Mouse (Mus musculus) hindbrain, embryonic 12.5 days (tissue): ENCODE measurements around the gene Myh6. TPM values are rescaled to one million over a fixed set of nuclear protein-coding genes. Genes with fewer than 3 reads are reported as not detected.
"Not testable (repeated sequence)": the region's sequence is repeated elsewhere in the genome, so short reads cannot be mapped to it uniquely, and the experiment has no call there.

ENCODE experiments used
- ATAC-seq: fragments of 200-750 bp; cut with Nextera tagmentation; 2 replicates; pipeline ENCODE4 v1.8.0; 2017; ENCODE audit warnings: moderate TSS enrichment; ENCODE audit not compliant: low FRiP score
- H3K27ac ChIP-seq: fragments of 300-500 bp; sonication (generic); 2 replicates; pipeline ENCODE4 v1.5.1; 2016; ENCODE audit warnings: mild to moderate bottlenecking
- H3K27me3 ChIP-seq: fragments of 300-500 bp; sonication (generic); 2 replicates; pipeline ENCODE4 v1.6.1; 2016; ENCODE audit warnings: mild to moderate bottlenecking
- H3K36me3 ChIP-seq: fragments of 300-500 bp; sonication (generic); 2 replicates; pipeline ENCODE4 v1.6.1; 2016; ENCODE audit warnings: mild to moderate bottlenecking
- H3K4me1 ChIP-seq: fragments of 300-500 bp; sonication (generic); 2 replicates; pipeline ENCODE4 v1.6.1; 2016
- H3K4me2 ChIP-seq: fragments of 300-500 bp; sonication (generic); replicated peaks from 2 replicates; pipeline ENCODE4 v1.6.1; 2016; ENCODE audit warnings: mild to moderate bottlenecking
- H3K4me3 ChIP-seq: fragments of 300-500 bp; sonication (generic); 2 replicates; pipeline ENCODE4 v1.5.1; 2016; ENCODE audit warnings: mild to moderate bottlenecking
- H3K9ac ChIP-seq: fragments of 300-500 bp; sonication (generic); 2 replicates; pipeline ENCODE4 v1.6.1; 2016; ENCODE audit warnings: mild to moderate bottlenecking, moderate library complexity
- H3K9me3 ChIP-seq: fragments of 300-500 bp; sonication (generic); replicated peaks from 2 replicates; pipeline ENCODE4 v1.6.1; 2016; ENCODE audit warnings: mild to moderate bottlenecking
- WGBS: fragments of 180-500 bp; shearing (Covaris S2); methylation state at CpG from one replicate; pipeline ENCODE4 v1.1.7; 2016; 5-methylcytosine and 5-hydroxymethylcytosine counted together
- polyA plus RNA-seq: library from polyadenylated mRNA; unstranded; fragments of >200 nt; fragmentation: Nextera tagmentation; extraction: Ambion mirVana; gene quantifications from 2 replicates; pipeline ENCODE4 v1.2.1, GENCODE M21; 2016

Gene Myh6
- polyA plus RNA-seq, 1 experiment from 2014 or later, result 1.4 TPM

GRCm38 (mm10) chr14:55002687-55003120, 36.0 kb upstream of the Myh6 start:
- no peak for ATAC-seq
- no peak overlapping the region for H3K27ac ChIP-seq
- peaks cover 3% of the 10 kb centered on the region; the same call in 1 of the 2 replicates for H3K4me1 ChIP-seq
- no peak overlapping the region for H3K4me2 ChIP-seq
- no peaks in the 10 kb centered on the region for H3K9me3 ChIP-seq
- H3K4me3 ChIP-seq, result no peak overlapping the region
- H3K36me3 ChIP-seq, result no peaks in the 10 kb centered on the region
- no peak overlapping the region for H3K9ac ChIP-seq
- WGBS, result 73% methylated on average over 7 of the region's 7 CpGs
- H3K27me3 ChIP-seq, result no peaks in the 10 kb centered on the region

- WGBS, result 51% methylated on average over 12 of the region's 12 CpGs
- Histone ChIP-seq H3K4me3 (no peak overlapping the region), H3K9me3 (no peaks in the 10 kb centered on the region), H3K9ac (no peak overlapping the region), H3K27me3 (no peaks in the 10 kb centered on the region), H3K27ac (no peak overlapping the region), H3K4me1 (peaks cover 5% of the 10 kb centered on the region), H3K4me2 (no peak overlapping the region), H3K36me3 (no peaks in the 10 kb centered on the region)
- ATAC-seq, result no peak
These were observed 35.4 kb upstream of the Myh6 start for GRCm38 (mm10) chr14:55001938-55002686.

GRCm38 (mm10) chr14:55001446-55001845, 34.7 kb upstream of the Myh6 start:
- no peaks in the 10 kb centered on the region for H3K9me3 ChIP-seq
- no peak overlapping the region for H3K27ac ChIP-seq
- 93% methylated on average over 2 of the region's 2 CpGs for WGBS

GRCm38 (mm10) chr14:55000814-55001213, 34.1 kb upstream of the Myh6 start:
- Histone ChIP-seq H3K4me3 (no peak overlapping the region), H3K36me3 (no peaks in the 10 kb centered on the region), H3K4me1 (peaks cover 12% of the 10 kb centered on the region), H3K9ac (no peak overlapping the region), H3K27ac (no peak overlapping the region), H3K9me3 (no peaks in the 10 kb centered on the region), H3K4me2 (no peak overlapping the region), H3K27me3 (no peaks in the 10 kb centered on the region)
- no peak for ATAC-seq
- WGBS, result 81% methylated on average over 6 of the region's 6 CpGs

More at GRCm38 (mm10) chr14:55001446-55001845, 34.7 kb upstream of the Myh6 start:
- ATAC-seq, result no peak
- Histone ChIP-seq H3K4me2 (no peak overlapping the region), H3K36me3 (no peaks in the 10 kb centered on the region), H3K4me3 (no peak overlapping the region), H3K9ac (no peak overlapping the region), H3K4me1 (peaks cover 7% of the 10 kb centered on the region), H3K27me3 (no peaks in the 10 kb centered on the region)

- not testable (repeated sequence) for H3K27ac ChIP-seq, H3K27me3 ChIP-seq, ATAC-seq, H3K4me3 ChIP-seq, H3K9me3 ChIP-seq, H3K4me2 ChIP-seq, H3K9ac ChIP-seq, H3K36me3 ChIP-seq
- H3K4me1 ChIP-seq, result peaks cover 22% of the 10 kb centered on the region
- 85% methylated on average over 5 of the region's 5 CpGs for WGBS
These were observed 33.1 kb upstream of the Myh6 start for GRCm38 (mm10) chr14:54999868-55000267.

- H3K9me3 ChIP-seq, result no peaks in the 10 kb centered on the region
- H3K27me3 ChIP-seq, result no peaks in the 10 kb centered on the region
- H3K36me3 ChIP-seq, result no peaks in the 10 kb centered on the region
- no peak overlapping the region for H3K4me2 ChIP-seq
- H3K27ac ChIP-seq, result no peak overlapping the region
- no peak for ATAC-seq
- no peak overlapping the region for H3K9ac ChIP-seq
- H3K4me3 ChIP-seq, result no peak overlapping the region
- peaks cover 28% of the 10 kb centered on the region for H3K4me1 ChIP-seq
These were observed 32.0 kb upstream of the Myh6 start for GRCm38 (mm10) chr14:54998680-54999079.

GRCm38 (mm10) chr14:54997297-54997696, 30.6 kb upstream of the Myh6 start:
- Histone ChIP-seq H3K4me2 (no peak overlapping the region), H3K36me3 (no peaks in the 10 kb centered on the region), H3K27ac (no peak overlapping the region), H3K9ac (no peak overlapping the region), H3K9me3 (no peaks in the 10 kb centered on the region), H3K27me3 (no peaks in the 10 kb centered on the region), H3K4me1 (peaks cover 28% of the 10 kb centered on the region), H3K4me3 (no peak overlapping the region)
- ATAC-seq, result no peak
- WGBS, result 38% methylated on average over 4 of the region's 4 CpGs

- Histone ChIP-seq H3K4me3 (no peak overlapping the region), H3K36me3 (no peaks in the 10 kb centered on the region), H3K27ac (no peak overlapping the region), H3K9ac (no peak overlapping the region), H3K9me3 (no peaks in the 10 kb centered on the region), H3K27me3 (no peaks in the 10 kb centered on the region), H3K4me1 (peaks cover 28% of the 10 kb centered on the region), H3K4me2 (no peak overlapping the region)
- 34% methylated on average over 9 of the region's 9 CpGs for WGBS
- ATAC-seq, result no peak
These were observed 30.1 kb upstream of the Myh6 start for GRCm38 (mm10) chr14:54996793-54997192.

- Histone ChIP-seq H3K4me3 (no peak overlapping the region), H3K36me3 (no peaks in the 10 kb centered on the region), H3K9me3 (no peaks in the 10 kb centered on the region), H3K4me1 (peaks cover 28% of the 10 kb centered on the region), H3K27me3 (no peaks in the 10 kb centered on the region), H3K27ac (peak overlapping the region; percentile 67), H3K4me2 (no peak overlapping the region), H3K9ac (peak overlapping the region; percentile 35; the same call in 1 of the 2 replicates)
- ATAC-seq, result peak; percentile 55
- WGBS, result 41% methylated on average over 14 of the region's 14 CpGs
These were observed 28.9 kb upstream of the Myh6 start for GRCm38 (mm10) chr14:54995457-54996138.

GRCm38 (mm10) chr14:54994869-54995186, 28.1 kb upstream of the Myh6 start:
- Histone ChIP-seq H3K27me3 (no peaks in the 10 kb centered on the region), H3K9ac (no peak overlapping the region), H3K27ac (0 out of 2 replicates have a peak overlapping the region, but pooled peaks have one; percentile 44), H3K36me3 (no peaks in the 10 kb centered on the region), H3K4me1 (peaks cover 28% of the 10 kb centered on the region), H3K9me3 (no peaks in the 10 kb centered on the region), H3K4me2 (no peak overlapping the region), H3K4me3 (no peak overlapping the region)
- ATAC-seq, result no peak; the same call in 1 of the 2 replicates

- H3K4me1 ChIP-seq, result peaks cover 28% of the 10 kb centered on the region
- no peaks in the 10 kb centered on the region for H3K27me3 ChIP-seq
- WGBS, result 57% methylated on average over 10 of the region's 11 CpGs
- no peaks in the 10 kb centered on the region for H3K9me3 ChIP-seq
- no peak for ATAC-seq
- H3K9ac ChIP-seq, result 0 out of 2 replicates have a peak within 1 kb of the TSS, but pooled peaks have one; percentile 35
- H3K4me2 ChIP-seq, result no peak within 1 kb of the TSS
- peak within 1 kb of the TSS; percentile 67 for H3K27ac ChIP-seq
- no peak within 1 kb of the TSS for H3K4me3 ChIP-seq
- no peaks in the 10 kb centered on the region for H3K36me3 ChIP-seq
These were observed 27.6 kb upstream of the Myh6 start, which contains the start of gene Myh7 for GRCm38 (mm10) chr14:54994136-54994868. Gene Myh7 (minus strand): TSS chr14:54994626.

- peaks cover 28% of the 10 kb centered on the region for H3K4me1 ChIP-seq
- H3K4me2 ChIP-seq, result no peak overlapping the region
- no peak for ATAC-seq
These were observed 26.9 kb upstream of the Myh6 start for GRCm38 (mm10) chr14:54993636-54994035.

More at GRCm38 (mm10) chr14:54993636-54994035, 26.9 kb upstream of the Myh6 start:
- 71% methylated on average over 10 of the region's 10 CpGs for WGBS
- no peak overlapping the region for H3K9ac ChIP-seq
- H3K27ac ChIP-seq, result no peak overlapping the region
- H3K36me3 ChIP-seq, result no peaks in the 10 kb centered on the region
- no peaks in the 10 kb centered on the region for H3K27me3 ChIP-seq
- H3K4me3 ChIP-seq, result no peak overlapping the region
- no peaks in the 10 kb centered on the region for H3K9me3 ChIP-seq
